8 mouse cellular contexts compared by ENCODE assay signal in genomic region chr7:141437178-141438120, GRCm38 (mm10). TPM values are rescaled to one million over a fixed set of nuclear protein-coding genes. Genes with fewer than 3 reads are reported as not detected.
DNase-seq lines count a peak whose midpoint lies in the region; ATAC-seq and TF ChIP-seq lines count a peak whose summit lies in the region.

Slc25a22 (minus strand) TSS chr7:141437892.

- DNase-seq in left cerebral cortex, adult 18-20 months (ENCODE audit: low spot score in 2 of 2), result peak; percentile 80 to 87
- no peak for DNase-seq in left cerebral cortex, adult 11 months (ENCODE audit: low spot score)
- peak; percentile 65 to 68 for DNase-seq in gastrocnemius, adult 8-10 months (ENCODE audit: low spot score in 2 of 2)
- DNase-seq in left cerebral cortex, postnatal 14 days (ENCODE audit: low spot score in 2 of 2), result peak; percentile 82 to 86
- peak; percentile 87 for DNase-seq in right cerebral cortex, postnatal 4 days

- peak within 1 kb of the TSS; percentile 81 for H3K9ac ChIP-seq in hindbrain, embryonic 16.5 days (ENCODE audit: low read depth, low read length)

- peak; percentile 72 for TF ChIP-seq POLR2A in cortical plate, adult 2 months (IDR thresholded peaks at IDR 0.05; ENCODE audit: extremely low read depth, insufficient read depth, low read length)

- no peaks in the 10 kb centered on the region for H3K27me3 ChIP-seq in hindbrain, embryonic 16.5 days (replicated peaks; ENCODE audit: control insufficient read depth, insufficient read depth, low read length)

- peak; percentile 53 for TF ChIP-seq CTCF in cortical plate, adult 2 months (IDR thresholded peaks at IDR 0.05; ENCODE audit: extremely low read depth, insufficient read depth, low read length)

- H3K27ac ChIP-seq in cortical plate, adult 2 months (ENCODE audit: insufficient read depth, low read length), result peak within 1 kb of the TSS; percentile 79
- H3K27ac ChIP-seq in hindbrain, embryonic 16.5 days (ENCODE audit: low read depth, low read length), result peak within 1 kb of the TSS; percentile 78

- H3K4me3 ChIP-seq in cortical plate, adult 2 months (ENCODE audit: insufficient read depth, low read length), result peak within 1 kb of the TSS; percentile 75
- peak within 1 kb of the TSS; percentile 62 for H3K4me3 ChIP-seq in hindbrain, embryonic 16.5 days (ENCODE audit: low read length)

- ATAC-seq in hindbrain, embryonic 16.5 days, result peak; percentile 78
- ATAC-seq in megakaryocyte progenitor cell, adult 5-6 weeks (replicated peaks; ENCODE audit: poor library complexity), result peak; percentile 75

- H3K9me3 ChIP-seq in hindbrain, embryonic 16.5 days (ENCODE audit: control insufficient read depth, low read length), result no peaks in the 10 kb centered on the region

- H3K4me2 ChIP-seq in hindbrain, embryonic 16.5 days (ENCODE audit: low read length), result peak within 1 kb of the TSS; percentile 87

- WGBS in hindbrain, embryonic 16.5 days, result 5% methylated on average over 53 of the region's 53 CpGs

- H3K36me3 ChIP-seq in hindbrain, embryonic 16.5 days (ENCODE audit: control insufficient read depth, insufficient read depth, low read length), result peaks cover 7% of the 10 kb centered on the region

- peaks cover 6% of the 10 kb centered on the region for H3K4me1 ChIP-seq in cortical plate, adult 2 months (ENCODE audit: control insufficient read depth, insufficient read depth, low read length)
- H3K4me1 ChIP-seq in hindbrain, embryonic 16.5 days (ENCODE audit: control insufficient read depth, insufficient read depth, low read depth, low read length), result peaks cover 25% of the 10 kb centered on the region

- intact Hi-C loops in left cerebral cortex, postnatal 14 days (cut with DNase I), result no loop called here

RNA-seq across cellular contexts. Expression of gene Slc25a22, which starts in this region (rescaled TPM):
- 100 to 1,000 TPM; 251 to 254 TPM for total RNA-seq in left cerebral cortex, adult 18-20 months (2021)
- polyA plus RNA-seq in cortical plate, adult 2 months (2012; rRNA removed), result 242 and 244 TPM in 2 replicates
- total RNA-seq in gastrocnemius, adult 8-10 months (2022), result 10 to 100 TPM; 14.5 to 19.5 (median 14.7) TPM
- polyA plus RNA-seq in hindbrain, embryonic 16.5 days (2015; fragmentation: Nextera tagmentation; extraction: Ambion mirVana), result 96.3 and 104 TPM in 2 replicates
- total RNA-seq in left cerebral cortex, postnatal 14 days (2021), result 100 to 1,000 TPM; 331 to 339 TPM
- total RNA-seq in megakaryocyte progenitor cell, adult 5-6 weeks (2015), result 15.5 and 19.8 TPM in 2 replicates
- 4.4 and 5.3 TPM in 2 replicates for total RNA-seq in megakaryocyte progenitor cell, adult 5-6 weeks (2017)

Comparison
In these comparisons a context has a peak if more than half of its experiments do, and no peak if none do; other contexts are left out.
1. RNA of gene Slc25a22 (total RNA-seq): 331 to 339 TPM in left cerebral cortex, postnatal 14 days and 251 to 254 TPM in left cerebral cortex, adult 18-20 months; 4.4 to 19.8 TPM in megakaryocyte progenitor cell, adult 5-6 weeks and 14.5 to 19.5 TPM in gastrocnemius, adult 8-10 months; every median in the first group is over 10 times any median in the second.